Mouse (Mus musculus) forebrain, embryonic 10.5 days (tissue): ENCODE results near the gene Cyp3a13. TPM values are rescaled to one million over a fixed set of nuclear protein-coding genes. Genes with fewer than 3 reads are reported as not detected.
"Not testable (repeated sequence)": the region's sequence is repeated elsewhere in the genome, so short reads cannot be mapped to it uniquely, and the experiment has no call there.

Source experiments
- DNase-seq: peaks from one replicate; pipeline ENCODE4 v3.0.0-alpha.2; 2017; ENCODE audit warnings: low spot score; ENCODE audit errors: extremely low spot score
- H3K27ac ChIP-seq: fragments of 300-500 bp; sonication (generic); 2 replicates; pipeline ENCODE4 v1.5.1; 2016; ENCODE audit warnings: mild to moderate bottlenecking
- H3K27me3 ChIP-seq: fragments of 300-500 bp; sonication (generic); 2 replicates; pipeline ENCODE4 v1.6.1; 2016; ENCODE audit warnings: mild to moderate bottlenecking; ENCODE audit not compliant: poor library complexity, severe bottlenecking
- H3K36me3 ChIP-seq: fragments of 300-500 bp; sonication (generic); replicated peaks from 2 replicates; pipeline ENCODE4 v1.6.1; 2016; ENCODE audit warnings: mild to moderate bottlenecking, moderate library complexity
- H3K4me1 ChIP-seq: fragments of 300-500 bp; sonication (generic); 2 replicates; pipeline ENCODE4 v1.6.1; 2016
- H3K4me3 ChIP-seq: fragments of 300-500 bp; sonication (generic); 2 replicates; pipeline ENCODE4 v1.5.1; 2016; ENCODE audit warnings: mild to moderate bottlenecking, moderate library complexity
- H3K9me3 ChIP-seq: fragments of 300-500 bp; sonication (generic); 2 replicates; pipeline ENCODE4 v1.6.1; 2016; ENCODE audit warnings: mild to moderate bottlenecking, moderate library complexity
- WGBS: fragments of 180-500 bp; shearing (Covaris S2); methylation state at CpG from one replicate; pipeline ENCODE4 v1.1.7; 2016; 5-methylcytosine and 5-hydroxymethylcytosine counted together
- polyA plus RNA-seq: library from polyadenylated mRNA; unstranded; fragments of >200 nt; fragmentation: Nextera tagmentation; extraction: Ambion mirVana; gene quantifications from 2 replicates; pipeline ENCODE4 v1.2.1, GENCODE M21; 2016

Cyp3a13 gene
- polyA plus RNA-seq, 1 experiment from 2014 or later, result not detected

DNA sequence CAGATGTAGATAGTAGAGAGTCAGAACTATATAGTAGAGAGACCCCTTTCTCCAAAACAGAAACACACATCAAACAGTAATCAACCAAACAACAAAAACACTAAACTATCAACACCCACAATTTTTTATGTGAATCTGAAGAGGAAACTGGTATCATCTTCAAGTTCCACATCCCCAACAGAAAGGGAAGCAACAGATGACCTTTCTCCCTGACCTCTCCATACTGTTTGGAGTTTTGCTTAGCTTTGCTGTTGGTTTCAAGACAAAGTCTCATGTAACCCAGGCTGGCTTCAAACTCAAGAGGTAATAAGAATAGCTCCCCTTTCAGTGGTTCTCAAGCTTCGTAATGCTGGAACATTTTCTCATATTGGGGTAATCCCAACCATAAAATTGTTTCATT is 57.4 kb downstream of the Cyp3a13 start:
- DNase-seq, H3K27ac ChIP-seq, H3K9me3 ChIP-seq, H3K4me1 ChIP-seq, H3K4me3 ChIP-seq, H3K27me3 ChIP-seq, H3K36me3 ChIP-seq: not testable (repeated sequence)
- 89% methylated on average over 1 of the region's 1 CpGs for WGBS

DNA sequence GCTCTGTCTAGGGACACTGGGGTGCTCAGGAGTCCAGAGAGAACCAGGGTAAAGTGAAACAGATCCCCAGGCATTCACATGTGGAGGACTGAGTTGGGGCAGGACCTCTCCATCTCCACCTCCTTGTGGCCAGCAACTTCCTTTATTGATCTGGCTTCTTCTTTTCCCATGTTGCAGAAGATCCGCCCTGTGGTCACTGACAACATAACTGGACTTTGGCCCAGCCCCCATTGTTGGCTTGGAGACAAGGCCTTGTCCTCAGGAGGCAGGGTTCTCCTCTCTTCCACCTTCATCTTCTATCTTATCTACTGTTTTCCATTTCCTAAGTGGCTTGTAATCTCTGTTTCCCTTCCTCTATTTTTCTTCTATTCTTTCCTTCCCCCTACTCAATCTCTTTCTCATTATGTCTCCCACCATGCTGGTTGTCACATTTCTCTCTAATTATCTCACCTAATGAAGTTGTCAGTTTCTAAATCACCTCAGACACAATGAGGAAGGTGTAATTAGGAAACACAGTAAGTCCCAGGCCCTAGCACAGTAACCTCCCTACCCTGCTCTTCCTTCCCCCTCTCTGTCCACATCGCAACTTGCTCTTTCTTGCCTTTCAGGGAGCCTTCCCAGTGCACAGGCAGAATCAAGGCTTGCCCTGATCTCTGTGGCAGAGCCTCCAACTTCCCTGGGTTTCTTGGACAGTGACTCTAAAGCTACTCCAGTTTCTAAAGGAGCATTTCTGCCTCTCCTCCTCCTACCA is 63.3 kb downstream of the Cyp3a13 start, which contains the start of gene Pilrb1:
Gene Pilrb1, minus strand, starts transcription at position 147 of the 751 bp plus-strand sequence.
- not testable (repeated sequence) for DNase-seq, H3K9me3 ChIP-seq, H3K36me3 ChIP-seq, H3K27me3 ChIP-seq, H3K4me3 ChIP-seq, H3K4me1 ChIP-seq, H3K27ac ChIP-seq
- 79% methylated on average over 2 of the region's 2 CpGs for WGBS

GRCm38 (mm10) chr5:137856870-137857269 is 64.5 kb downstream of the Cyp3a13 start:
- not testable (repeated sequence) for H3K9me3 ChIP-seq, H3K36me3 ChIP-seq, H3K27me3 ChIP-seq, H3K4me3 ChIP-seq, DNase-seq, H3K27ac ChIP-seq, H3K4me1 ChIP-seq
- WGBS, result 83% methylated on average over 5 of the region's 5 CpGs

GRCm38 (mm10) chr5:137854907-137855306 is 66.5 kb downstream of the Cyp3a13 start:
- not testable (repeated sequence) for H3K9me3 ChIP-seq, H3K4me3 ChIP-seq
- WGBS, result 85% methylated on average over 3 of the region's 3 CpGs

DNA sequence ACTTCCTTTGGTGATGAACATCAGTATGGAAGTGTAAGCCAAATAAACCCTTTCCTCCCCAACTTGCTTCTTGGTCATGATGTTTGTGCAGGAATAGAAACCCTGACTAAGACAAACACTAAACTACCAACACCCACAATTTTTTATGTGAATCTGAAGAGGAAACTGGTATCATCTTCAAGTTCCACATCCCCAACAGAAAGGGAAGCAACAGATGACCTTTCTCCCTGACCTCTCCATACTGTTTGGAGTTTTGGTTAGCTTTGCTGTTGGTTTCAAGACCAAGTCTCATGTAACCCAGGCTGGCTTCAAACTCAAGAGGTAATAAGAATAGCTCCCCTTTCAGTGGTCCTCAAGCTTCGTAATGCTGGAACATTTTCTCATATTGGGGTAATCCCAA is 71.1 kb downstream of the Cyp3a13 start:
- H3K36me3 ChIP-seq, H3K4me1 ChIP-seq, H3K27me3 ChIP-seq, DNase-seq, H3K9me3 ChIP-seq, H3K4me3 ChIP-seq, H3K27ac ChIP-seq: not testable (repeated sequence)
- WGBS, result 87% methylated on average over 1 of the region's 1 CpGs

More at GRCm38 (mm10) chr5:137854907-137855306, 66.5 kb downstream of the Cyp3a13 start:
- not testable (repeated sequence) for DNase-seq, H3K27me3 ChIP-seq, H3K27ac ChIP-seq, H3K36me3 ChIP-seq, H3K4me1 ChIP-seq

Other genes with a start within 250 kb of the Cyp3a13 start
- gene Agfg2, start 236.9 kb downstream of the Cyp3a13 start, polyA plus RNA-seq, result 27.2 and 28.0 TPM in 2 replicates
- gene Nyap1, start 180.0 kb downstream of the Cyp3a13 start, polyA plus RNA-seq, result 2.9 and 5.1 TPM in 2 replicates
- 71.0 and 72.0 TPM in 2 replicates for gene Tsc22d4, start 175.9 kb downstream of the Cyp3a13 start, polyA plus RNA-seq
- 47.5 and 49.2 TPM in 2 replicates for gene Ppp1r35, start 142.8 kb downstream of the Cyp3a13 start, polyA plus RNA-seq
- gene Mepce, start 134.0 kb downstream of the Cyp3a13 start, polyA plus RNA-seq, result 10.0 and 11.5 TPM in 2 replicates
- 12.9 and 14.8 TPM in 2 replicates for gene Zcwpw1, start 133.8 kb downstream of the Cyp3a13 start, polyA plus RNA-seq
- gene Pilra, start 85.3 kb downstream of the Cyp3a13 start, polyA plus RNA-seq, result 0.43 and 0.58 TPM in 2 replicates
- not detected in 2 replicates for gene Pilrb1, start 63.5 kb downstream of the Cyp3a13 start, polyA plus RNA-seq
- not detected in 2 replicates for gene Pilrb2, start 49.8 kb downstream of the Cyp3a13 start, polyA plus RNA-seq
- not detected in 2 replicates for gene Gjc3, start 41.5 kb upstream of the Cyp3a13 start, polyA plus RNA-seq
- gene Azgp1, start 59.9 kb upstream of the Cyp3a13 start, polyA plus RNA-seq, result not detected in 2 replicates
- gene Smok3a, start 99.6 kb upstream of the Cyp3a13 start, polyA plus RNA-seq, result not detected in 2 replicates
- not detected in 2 replicates for gene Smok3b, start 99.8 kb upstream of the Cyp3a13 start, polyA plus RNA-seq
- not detected in 2 replicates for gene Smok3c, start 131.6 kb upstream of the Cyp3a13 start, polyA plus RNA-seq
- 25.2 and 25.3 TPM in 2 replicates for gene Zkscan1, start 163.5 kb upstream of the Cyp3a13 start, polyA plus RNA-seq
- 98.4 and 105 TPM in 2 replicates for gene Zscan21, start 195.3 kb upstream of the Cyp3a13 start, polyA plus RNA-seq
- 37.0 and 38.7 TPM in 2 replicates for gene Zfp113, start 234.1 kb upstream of the Cyp3a13 start, polyA plus RNA-seq
- gene Cops6, start 239.5 kb upstream of the Cyp3a13 start, polyA plus RNA-seq, result 348 and 351 TPM in 2 replicates